Mouse (Mus musculus): ENCODE data around the gene Gm28897. TPM values are rescaled to one million over a fixed set of nuclear protein-coding genes. Genes with fewer than 3 reads are reported as not detected.
"Not testable (repeated sequence)": the region's sequence is repeated elsewhere in the genome, so short reads cannot be mapped to it uniquely, and the experiment has no call there.

The Gm28897 gene
- not detected in 2 replicates for polyA plus RNA-seq (2016; fragmentation: Nextera tagmentation; extraction: Ambion mirVana)

DNA sequence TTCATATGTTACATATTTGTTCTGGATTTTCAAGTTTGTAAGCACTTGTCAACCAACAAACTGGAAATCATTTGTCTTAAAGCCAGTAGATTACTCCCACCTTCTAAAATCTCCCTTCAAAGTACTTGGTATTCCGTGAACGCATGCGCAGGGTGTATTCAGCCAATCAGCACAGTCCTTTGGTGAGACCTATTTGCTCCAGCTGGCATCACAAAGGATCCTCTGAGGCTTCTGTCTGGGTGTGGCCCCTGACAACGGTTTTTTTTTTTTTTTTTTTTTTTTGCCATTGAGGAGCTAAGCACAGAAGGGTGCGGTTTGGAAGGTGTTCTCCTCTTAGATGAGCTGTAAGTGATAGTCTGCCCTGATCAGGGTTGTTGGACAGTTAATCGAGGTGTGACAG is at the start of gene Gm28897:
Gene Gm28897, plus strand, starts transcription at position 301 of the 400 bp plus-strand sequence.
- not testable (repeated sequence) for H3K27me3 ChIP-seq; H3K36me3 ChIP-seq (replicated peaks); H3K4me3 ChIP-seq (replicated peaks); H3K4me1 ChIP-seq; H3K27ac ChIP-seq; H3K9ac ChIP-seq; H3K4me2 ChIP-seq; ATAC-seq (ENCODE audit: low FRiP score); H3K9me3 ChIP-seq
- WGBS, result no CpG with 5 or more reads among the region's 6 CpGs
